Mouse (Mus musculus) neural tube, embryonic 11.5 days (tissue): ENCODE results near the gene Clec2i. TPM values are rescaled to one million over a fixed set of nuclear protein-coding genes. Genes with fewer than 3 reads are reported as not detected.
"Not testable (repeated sequence)": the region's sequence is repeated elsewhere in the genome, so short reads cannot be mapped to it uniquely, and the experiment has no call there.

Experiments used
- ATAC-seq: fragments of 200-750 bp; cut with Nextera tagmentation; 2 replicates; pipeline ENCODE4 v1.8.0; 2017; ENCODE audit warnings: moderate number of reproducible peaks, mild to moderate bottlenecking, moderate TSS enrichment, moderate library complexity; ENCODE audit not compliant: insufficient read depth, low FRiP score, low TSS enrichment
- DNase-seq: peaks from one replicate; pipeline ENCODE4 v3.0.0-alpha.2; 2015; ENCODE audit warnings: low spot score
- H3K27ac ChIP-seq: fragments of 300-500 bp; sonication (generic); 2 replicates; pipeline ENCODE4 v1.5.1; 2014; ENCODE audit warnings: low read depth, mild to moderate bottlenecking, low read length
- H3K27me3 ChIP-seq: fragments of 300-500 bp; sonication (generic); 2 replicates; pipeline ENCODE4 v1.6.1; 2014; ENCODE audit warnings: mild to moderate bottlenecking, low read length, mixed read lengths; ENCODE audit not compliant: control insufficient read depth, insufficient read depth
- H3K36me3 ChIP-seq: fragments of 300-500 bp; sonication (generic); 2 replicates; pipeline ENCODE4 v1.6.1; 2014; ENCODE audit warnings: mild to moderate bottlenecking, low read length, moderate library complexity, mixed read lengths; ENCODE audit not compliant: control insufficient read depth, insufficient read depth
- H3K4me1 ChIP-seq: fragments of 300-500 bp; sonication (generic); 2 replicates; pipeline ENCODE4 v1.6.1; 2014; ENCODE audit warnings: low read length, mixed read lengths; ENCODE audit not compliant: control insufficient read depth, insufficient read depth
- H3K4me2 ChIP-seq: fragments of 300-500 bp; sonication (generic); 2 replicates; pipeline ENCODE4 v1.6.1; 2014; ENCODE audit warnings: low read depth, mild to moderate bottlenecking, moderate library complexity
- H3K4me3 ChIP-seq: fragments of 300-500 bp; sonication (generic); 2 replicates; pipeline ENCODE4 v1.5.1; 2014; ENCODE audit warnings: low read depth, low read length
- H3K9ac ChIP-seq: fragments of 300-500 bp; sonication (generic); 2 replicates; pipeline ENCODE4 v1.6.1; 2014; ENCODE audit warnings: mild to moderate bottlenecking, low read length
- H3K9me3 ChIP-seq: fragments of 300-500 bp; sonication (generic); 2 replicates; pipeline ENCODE4 v1.6.1; 2016; ENCODE audit warnings: low read length; ENCODE audit not compliant: control insufficient read depth
- WGBS: fragments of 180-500 bp; shearing (Covaris S2); extraction: QIAGEN DNeasy Blood & Tissue Kit; methylation state at CpG from one replicate; pipeline ENCODE4 v1.1.7; 2014; 5-methylcytosine and 5-hydroxymethylcytosine counted together
- microRNA-seq: library from miRNA; unstranded; fragments of <30 nt; microRNA quantifications from one replicate; pipeline ENCODE4, GENCODE M21; 2016
- polyA plus RNA-seq: library from polyadenylated mRNA; unstranded; fragments of >200 nt; fragmentation: Nextera tagmentation; extraction: Ambion mirVana; gene quantifications from 2 replicates; pipeline ENCODE4 v1.2.1, GENCODE M21; 2014

Clec2i gene
- polyA plus RNA-seq, 1 experiment from 2014 or later, result not detected

GRCm38 (mm10) chr6:128933050-128933449, 45.7 kb downstream of the Clec2i start:
- ATAC-seq (no peak), DNase-seq (peak; percentile 10)
- Histone ChIP-seq H3K36me3 (no peaks in the 10 kb centered on the region), H3K4me3 (no peak overlapping the region), H3K4me1 (no peaks in the 10 kb centered on the region), H3K27ac (no peak overlapping the region), H3K4me2 (no peak overlapping the region), H3K27me3 (no peaks in the 10 kb centered on the region), H3K9me3 (no peaks in the 10 kb centered on the region), H3K9ac (no peak overlapping the region)
- 71% methylated on average over 2 of the region's 2 CpGs for WGBS

- H3K9ac ChIP-seq, ATAC-seq, H3K27ac ChIP-seq, H3K27me3 ChIP-seq, H3K4me1 ChIP-seq, DNase-seq, H3K36me3 ChIP-seq, H3K4me2 ChIP-seq, H3K9me3 ChIP-seq, H3K4me3 ChIP-seq: not testable (repeated sequence)
- WGBS, result 91% methylated on average over 4 of the region's 4 CpGs
These were observed 46.7 kb downstream of the Clec2i start, which contains the start of gene Clec2g for GRCm38 (mm10) chr6:128934081-128934480. Gene Clec2g (plus strand): TSS chr6:128934381.

- H3K9me3 ChIP-seq, DNase-seq, ATAC-seq, H3K4me2 ChIP-seq, H3K27me3 ChIP-seq, H3K9ac ChIP-seq, H3K4me3 ChIP-seq, H3K4me1 ChIP-seq, H3K27ac ChIP-seq, H3K36me3 ChIP-seq: not testable (repeated sequence)
- 93% methylated on average over 5 of the region's 13 CpGs for WGBS
These were observed 48.7 kb downstream of the Clec2i start for GRCm38 (mm10) chr6:128935889-128936665.

GRCm38 (mm10) chr6:128941646-128942421, 54.4 kb downstream of the Clec2i start:
- H3K4me2 ChIP-seq, result no peak overlapping the region
- WGBS, result 85% methylated on average over 5 of the region's 5 CpGs
- no peaks in the 10 kb centered on the region for H3K27me3 ChIP-seq
- no peaks in the 10 kb centered on the region for H3K9me3 ChIP-seq
- H3K4me3 ChIP-seq, result no peak overlapping the region
- H3K9ac ChIP-seq, result no peak overlapping the region
- H3K36me3 ChIP-seq, result no peaks in the 10 kb centered on the region
- ATAC-seq (no peak), DNase-seq (no peak)
- H3K27ac ChIP-seq, result no peak overlapping the region
- H3K4me1 ChIP-seq, result no peaks in the 10 kb centered on the region

- Histone ChIP-seq H3K9ac (no peak overlapping the region), H3K9me3 (no peaks in the 10 kb centered on the region), H3K27me3 (no peaks in the 10 kb centered on the region), H3K4me2 (no peak overlapping the region), H3K27ac (no peak overlapping the region), H3K36me3 (no peaks in the 10 kb centered on the region), H3K4me3 (no peak overlapping the region), H3K4me1 (no peaks in the 10 kb centered on the region)
- WGBS, result 90% methylated on average over 3 of the region's 3 CpGs
- DNase-seq, result no peak
- no peak for ATAC-seq
These were observed 58.2 kb downstream of the Clec2i start for GRCm38 (mm10) chr6:128945564-128945963.

Small RNAs within 50 kb of the gene (microRNA-seq; reads per million reads assigned to microRNA genes)
- gene Gm27336, result not detected

Other genes with a start within 250 kb of the Clec2i start
- gene Clec2h, start 225.2 kb upstream of the Clec2i start, polyA plus RNA-seq, result not detected in 2 replicates
- gene Klrb1, start 164.5 kb upstream of the Clec2i start, polyA plus RNA-seq, result not detected in 2 replicates
- not detected in 2 replicates for gene Klrb1c, start 98.4 kb upstream of the Clec2i start, polyA plus RNA-seq
- not detected in 2 replicates for gene Gm44511, start 61.3 kb upstream of the Clec2i start, polyA plus RNA-seq
- gene Klrb1b, start 61.3 kb upstream of the Clec2i start, polyA plus RNA-seq, result 0.16 TPM in 1 of 2 replicates, not detected in the other
- 0.58 and 1.3 TPM in 2 replicates for gene BC035044, start 3.5 kb downstream of the Clec2i start, polyA plus RNA-seq
- gene Clec2g, start 46.8 kb downstream of the Clec2i start, polyA plus RNA-seq, result not detected in 2 replicates
- gene Klrb1f, start 158.3 kb downstream of the Clec2i start, polyA plus RNA-seq, result 0.70 and 1.4 TPM in 2 replicates
- not detected in 2 replicates for gene Clec2e, start 213.3 kb downstream of the Clec2i start, polyA plus RNA-seq